Mouse (Mus musculus) neural tube, embryonic 11.5 days (tissue): ENCODE measurements around the gene Rps15. TPM values are rescaled to one million over a fixed set of nuclear protein-coding genes. Genes with fewer than 3 reads are reported as not detected.

ENCODE experiments used
- ATAC-seq: fragments of 200-750 bp; cut with Nextera tagmentation; 2 replicates; pipeline ENCODE4 v1.8.0; 2017; ENCODE audit warnings: moderate number of reproducible peaks, mild to moderate bottlenecking, moderate TSS enrichment, moderate library complexity; ENCODE audit not compliant: insufficient read depth, low FRiP score, low TSS enrichment
- DNase-seq: peaks from one replicate; pipeline ENCODE4 v3.0.0-alpha.2; 2015; ENCODE audit warnings: low spot score
- H3K27ac ChIP-seq: fragments of 300-500 bp; sonication (generic); 2 replicates; pipeline ENCODE4 v1.5.1; 2014; ENCODE audit warnings: low read depth, mild to moderate bottlenecking, low read length
- H3K27me3 ChIP-seq: fragments of 300-500 bp; sonication (generic); 2 replicates; pipeline ENCODE4 v1.6.1; 2014; ENCODE audit warnings: mild to moderate bottlenecking, low read length, mixed read lengths; ENCODE audit not compliant: control insufficient read depth, insufficient read depth
- H3K36me3 ChIP-seq: fragments of 300-500 bp; sonication (generic); 2 replicates; pipeline ENCODE4 v1.6.1; 2014; ENCODE audit warnings: mild to moderate bottlenecking, low read length, moderate library complexity, mixed read lengths; ENCODE audit not compliant: control insufficient read depth, insufficient read depth
- H3K4me1 ChIP-seq: fragments of 300-500 bp; sonication (generic); 2 replicates; pipeline ENCODE4 v1.6.1; 2014; ENCODE audit warnings: low read length, mixed read lengths; ENCODE audit not compliant: control insufficient read depth, insufficient read depth
- H3K4me2 ChIP-seq: fragments of 300-500 bp; sonication (generic); 2 replicates; pipeline ENCODE4 v1.6.1; 2014; ENCODE audit warnings: low read depth, mild to moderate bottlenecking, moderate library complexity
- H3K4me3 ChIP-seq: fragments of 300-500 bp; sonication (generic); 2 replicates; pipeline ENCODE4 v1.5.1; 2014; ENCODE audit warnings: low read depth, low read length
- H3K9ac ChIP-seq: fragments of 300-500 bp; sonication (generic); 2 replicates; pipeline ENCODE4 v1.6.1; 2014; ENCODE audit warnings: mild to moderate bottlenecking, low read length
- H3K9me3 ChIP-seq: fragments of 300-500 bp; sonication (generic); 2 replicates; pipeline ENCODE4 v1.6.1; 2016; ENCODE audit warnings: low read length; ENCODE audit not compliant: control insufficient read depth
- WGBS: fragments of 180-500 bp; shearing (Covaris S2); extraction: QIAGEN DNeasy Blood & Tissue Kit; methylation state at CpG from one replicate; pipeline ENCODE4 v1.1.7; 2014; 5-methylcytosine and 5-hydroxymethylcytosine counted together
- polyA plus RNA-seq: library from polyadenylated mRNA; unstranded; fragments of >200 nt; fragmentation: Nextera tagmentation; extraction: Ambion mirVana; gene quantifications from 2 replicates; pipeline ENCODE4 v1.2.1, GENCODE M21; 2014

Gene Rps15
- polyA plus RNA-seq, 1 experiment from 2014 or later, result 860 TPM

DNA sequence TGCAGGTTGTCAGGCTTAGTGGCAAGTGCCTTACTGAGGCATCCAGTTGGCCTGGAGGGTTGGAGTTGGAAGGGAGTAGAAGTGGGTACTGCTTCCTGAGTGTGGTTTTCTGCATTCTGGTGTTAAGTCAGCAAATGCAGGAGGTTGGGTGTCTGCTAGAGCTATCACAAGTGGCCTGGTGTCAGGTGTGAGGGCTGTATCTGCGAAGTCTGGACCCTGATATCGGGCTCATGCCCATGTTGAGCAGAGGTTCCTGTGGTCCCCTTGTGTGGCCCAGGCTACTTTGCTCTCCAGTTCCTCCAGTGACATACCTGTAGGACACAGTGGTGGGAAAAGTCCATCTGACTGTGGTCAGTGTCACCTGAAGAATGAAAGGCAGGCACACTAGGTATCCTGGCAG lies 22.2 kb upstream of the Rps15 start:
- Histone ChIP-seq H3K4me1 (peaks cover 20% of the 10 kb centered on the region), H3K4me3 (no peak overlapping the region), H3K9me3 (no peaks in the 10 kb centered on the region), H3K9ac (no peak overlapping the region), H3K27me3 (no peaks in the 10 kb centered on the region), H3K36me3 (peaks cover 7% of the 10 kb centered on the region), H3K4me2 (no peak overlapping the region), H3K27ac (no peak overlapping the region)
- ATAC-seq, result no peak
- 95% methylated on average over 2 of the region's 2 CpGs for WGBS
- no peak for DNase-seq

DNA sequence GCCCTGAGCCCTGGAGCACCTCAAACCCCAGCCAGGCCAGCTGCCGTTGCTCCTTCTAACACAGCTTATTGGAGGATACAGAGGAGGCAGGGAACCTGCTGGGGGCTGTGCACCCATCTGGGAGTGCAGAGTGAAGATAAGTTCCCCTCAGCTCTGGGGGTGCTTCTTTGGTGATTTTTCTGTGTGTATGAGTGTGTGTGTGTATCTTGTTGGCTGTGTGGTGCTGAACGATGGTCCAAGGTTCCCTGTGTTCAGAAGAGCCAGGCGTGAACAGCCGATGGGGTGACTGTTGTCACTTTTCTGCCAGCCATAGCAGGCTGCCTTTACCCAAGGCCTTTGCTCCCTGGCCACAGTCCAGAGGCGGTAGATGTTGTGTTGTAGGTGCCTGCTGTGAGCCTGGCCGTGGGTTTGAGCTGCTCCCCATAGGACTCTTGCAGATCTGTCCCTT lies 21.5 kb upstream of the Rps15 start:
- Histone ChIP-seq H3K9me3 (no peaks in the 10 kb centered on the region), H3K4me3 (no peak overlapping the region), H3K36me3 (peaks cover 7% of the 10 kb centered on the region), H3K4me1 (peaks cover 18% of the 10 kb centered on the region), H3K9ac (no peak overlapping the region; the same call in 1 of the 2 replicates), H3K27ac (no peak overlapping the region), H3K4me2 (no peak overlapping the region), H3K27me3 (no peaks in the 10 kb centered on the region)
- ATAC-seq (no peak), DNase-seq (no peak)
- WGBS, result 86% methylated on average over 6 of the region's 6 CpGs

DNA sequence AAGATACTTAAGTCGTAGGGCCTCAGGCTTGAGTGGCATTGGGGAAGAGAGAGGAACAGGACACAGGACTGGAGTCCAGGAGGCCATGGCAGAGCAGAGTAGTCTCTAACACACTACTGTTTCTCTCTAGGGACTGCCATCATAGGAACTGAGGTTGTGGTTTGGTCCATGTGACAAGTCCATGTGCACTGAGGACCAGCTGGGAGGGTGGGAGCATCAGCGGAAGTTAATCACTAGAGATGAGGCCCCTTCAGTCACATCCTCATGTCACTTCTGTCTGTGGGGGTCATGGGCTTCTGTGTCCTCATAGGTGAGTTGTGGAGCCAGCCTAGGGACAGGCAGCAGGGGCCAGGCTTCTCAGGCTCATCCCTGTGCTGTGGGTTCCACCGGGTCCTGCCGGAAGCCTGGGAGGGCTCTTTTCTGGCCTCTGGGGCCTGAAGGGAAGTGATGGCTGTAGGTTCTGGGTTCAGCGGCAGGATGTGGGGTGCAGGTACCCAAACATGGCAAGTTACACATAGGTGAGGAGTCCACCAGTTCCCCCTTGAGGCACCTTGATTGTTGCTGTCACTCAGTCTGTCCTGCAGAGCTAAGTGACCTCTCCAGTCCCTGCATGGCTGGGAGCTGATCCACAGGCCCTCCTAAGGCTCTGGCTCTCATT lies 20.9 kb upstream of the Rps15 start:
- 95% methylated on average over 5 of the region's 5 CpGs for WGBS
- H3K4me3 ChIP-seq, result no peak overlapping the region
- H3K27me3 ChIP-seq, result no peaks in the 10 kb centered on the region
- H3K4me1 ChIP-seq, result peaks cover 13% of the 10 kb centered on the region
- no peak overlapping the region for H3K9ac ChIP-seq
- no peak overlapping the region for H3K4me2 ChIP-seq
- peaks cover 12% of the 10 kb centered on the region for H3K36me3 ChIP-seq
- H3K9me3 ChIP-seq, result no peaks in the 10 kb centered on the region
- H3K27ac ChIP-seq, result no peak overlapping the region
- no peak for ATAC-seq
- no peak for DNase-seq

DNA sequence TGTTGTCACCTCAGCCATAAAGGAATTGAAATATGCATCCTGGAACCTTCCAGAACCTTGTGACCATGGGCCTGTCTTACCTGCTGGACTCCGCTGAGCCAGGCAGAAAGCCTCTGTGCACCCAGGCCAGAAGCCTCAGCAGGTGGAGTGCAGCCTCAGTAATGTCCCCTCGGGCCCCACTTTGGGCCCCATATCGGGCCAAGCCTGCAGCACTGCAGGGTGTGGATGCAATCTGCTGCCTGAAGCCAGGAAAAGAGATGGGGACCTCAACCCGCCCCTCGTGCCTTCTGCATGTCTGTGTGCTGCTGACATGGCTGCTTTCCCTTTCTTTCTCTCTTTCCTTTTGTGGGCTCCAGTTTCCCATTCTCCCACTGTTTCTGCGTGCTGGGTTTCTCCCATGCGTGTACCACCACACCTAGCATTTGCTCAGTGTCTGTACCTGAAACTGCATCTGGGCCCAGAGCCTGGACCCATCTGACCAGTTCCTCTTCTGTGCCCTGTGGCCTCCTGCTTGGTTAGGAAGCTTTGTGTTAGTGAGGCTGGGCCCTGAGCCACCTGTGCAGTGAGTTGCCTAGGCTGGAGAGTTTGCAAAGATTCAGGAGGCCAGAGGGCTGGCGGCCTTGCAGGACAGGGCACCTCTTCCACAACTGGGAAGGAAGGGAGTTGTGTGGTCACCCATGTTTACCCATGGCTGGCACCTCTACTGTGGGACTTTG lies 20.2 kb upstream of the Rps15 start:
- Histone ChIP-seq H3K4me3 (no peak overlapping the region), H3K9ac (no peak overlapping the region), H3K27me3 (no peaks in the 10 kb centered on the region), H3K27ac (no peak overlapping the region), H3K36me3 (peaks cover 15% of the 10 kb centered on the region), H3K4me1 (peaks cover 7% of the 10 kb centered on the region), H3K9me3 (no peaks in the 10 kb centered on the region), H3K4me2 (no peak overlapping the region)
- 94% methylated on average over 8 of the region's 8 CpGs for WGBS
- ATAC-seq (no peak), DNase-seq (no peak)

DNA sequence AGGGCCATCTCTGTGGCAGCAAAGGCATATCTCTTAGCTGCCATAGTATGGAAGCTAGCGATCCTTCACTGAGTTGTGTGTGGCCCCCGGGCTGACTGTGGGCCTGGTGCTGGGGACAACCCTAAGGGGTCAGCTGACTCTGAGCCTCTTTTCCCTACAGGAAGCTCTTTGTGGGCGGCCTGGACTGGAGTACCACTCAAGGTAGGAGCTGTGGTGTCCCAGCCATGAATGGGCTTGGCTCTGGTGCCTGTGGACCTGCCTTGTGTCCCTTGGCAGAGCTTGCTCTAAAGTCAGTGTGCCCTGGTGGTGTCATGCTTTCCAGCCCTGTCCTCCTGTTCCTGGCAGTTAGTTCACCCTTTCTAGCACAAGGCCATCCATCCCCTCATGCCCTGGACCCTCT lies 18.4 kb upstream of the Rps15 start:
- Histone ChIP-seq H3K27ac (no peak overlapping the region), H3K4me2 (no peak overlapping the region), H3K27me3 (no peaks in the 10 kb centered on the region), H3K9ac (no peak overlapping the region), H3K4me1 (no peaks in the 10 kb centered on the region; the same call in 1 of the 2 replicates), H3K4me3 (no peak overlapping the region), H3K9me3 (no peaks in the 10 kb centered on the region), H3K36me3 (peaks cover 30% of the 10 kb centered on the region)
- ATAC-seq (no peak), DNase-seq (no peak)
- 89% methylated on average over 3 of the region's 3 CpGs for WGBS

DNA sequence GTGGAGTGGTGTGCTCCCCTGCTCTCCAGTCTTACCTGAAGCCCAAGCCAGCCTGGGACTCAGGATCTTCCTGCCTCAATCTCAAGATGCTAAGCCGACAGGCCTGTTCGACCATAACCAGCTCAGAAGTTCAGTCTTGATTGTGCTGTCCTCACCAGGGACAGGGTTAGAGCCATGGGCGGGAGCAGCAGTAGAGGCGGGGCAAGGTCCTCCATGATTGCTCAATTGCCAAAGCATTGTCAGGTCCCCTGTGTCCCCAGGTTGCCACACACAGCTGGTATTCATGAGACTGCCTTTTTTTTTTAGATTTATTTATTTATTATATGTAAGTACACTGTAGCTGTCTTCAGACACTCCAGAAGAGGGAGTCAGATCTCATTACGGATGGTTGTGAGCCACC lies 16.0 kb upstream of the Rps15 start:
- 89% methylated on average over 5 of the region's 5 CpGs for WGBS
- DNase-seq, result no peak
- Histone ChIP-seq H3K27me3 (no peaks in the 10 kb centered on the region), H3K4me2 (no peak overlapping the region), H3K9me3 (no peaks in the 10 kb centered on the region), H3K36me3 (peaks cover 34% of the 10 kb centered on the region), H3K4me3 (no peak overlapping the region), H3K27ac (no peak overlapping the region), H3K9ac (no peak overlapping the region), H3K4me1 (no peaks in the 10 kb centered on the region)
- no peak for ATAC-seq

DNA sequence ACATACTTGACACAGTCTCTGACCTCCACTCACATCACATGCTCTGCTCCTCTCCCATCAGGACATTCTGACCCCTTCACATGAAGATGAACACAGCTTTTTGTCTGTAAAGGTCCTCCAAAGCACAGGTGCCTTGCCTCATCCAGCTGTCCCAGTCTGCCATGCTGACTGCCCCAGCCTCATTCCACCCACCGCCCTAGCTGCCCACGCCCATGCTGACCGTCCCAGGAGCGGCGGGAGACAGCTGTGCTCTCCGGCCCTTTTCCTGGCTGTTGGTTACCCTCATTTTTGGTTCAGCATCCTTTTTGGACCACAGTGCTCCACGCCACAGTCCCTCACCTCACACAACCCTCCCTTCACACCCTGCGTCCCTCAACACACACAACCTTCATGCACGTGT lies 13.9 kb upstream of the Rps15 start:
- Histone ChIP-seq H3K9me3 (no peaks in the 10 kb centered on the region), H3K9ac (no peak overlapping the region), H3K4me2 (no peak overlapping the region), H3K4me1 (no peaks in the 10 kb centered on the region), H3K27ac (no peak overlapping the region), H3K27me3 (no peaks in the 10 kb centered on the region), H3K36me3 (peaks cover 36% of the 10 kb centered on the region), H3K4me3 (no peak overlapping the region)
- no peak for DNase-seq
- 91% methylated on average over 9 of the region's 9 CpGs for WGBS
- no peak for ATAC-seq

DNA sequence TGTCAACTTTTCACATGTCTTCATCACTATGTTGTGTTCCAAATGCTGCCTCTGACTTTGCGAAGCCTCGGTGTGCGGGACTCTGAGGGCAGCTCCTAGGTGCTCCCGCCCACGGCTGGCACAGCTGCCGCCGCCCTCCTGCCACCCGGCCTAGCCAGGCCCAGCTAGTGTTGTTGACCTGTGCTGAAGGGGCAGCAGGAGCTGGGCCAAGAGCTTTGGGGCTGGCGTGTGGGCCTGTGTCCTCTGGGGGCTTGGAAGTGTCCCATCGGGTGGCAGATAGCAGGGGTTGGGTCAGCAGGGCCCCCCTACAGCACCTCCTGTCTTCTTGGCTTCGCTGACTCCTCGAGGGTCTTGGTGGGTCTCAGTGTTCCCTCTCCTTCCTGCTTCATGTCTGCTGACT lies 13.0 kb upstream of the Rps15 start:
- DNase-seq (no peak), ATAC-seq (no peak)
- H3K4me2 ChIP-seq, result no peak overlapping the region
- H3K27me3 ChIP-seq, result no peaks in the 10 kb centered on the region
- H3K36me3 ChIP-seq, result peaks cover 37% of the 10 kb centered on the region
- 94% methylated on average over 12 of the region's 12 CpGs for whole genome bisulfite sequencing
- no peaks in the 10 kb centered on the region for H3K4me1 ChIP-seq
- H3K9me3 ChIP-seq, result no peaks in the 10 kb centered on the region
- H3K9ac ChIP-seq, result no peak overlapping the region
- no peak overlapping the region for H3K27ac ChIP-seq
- no peak overlapping the region for H3K4me3 ChIP-seq

DNA sequence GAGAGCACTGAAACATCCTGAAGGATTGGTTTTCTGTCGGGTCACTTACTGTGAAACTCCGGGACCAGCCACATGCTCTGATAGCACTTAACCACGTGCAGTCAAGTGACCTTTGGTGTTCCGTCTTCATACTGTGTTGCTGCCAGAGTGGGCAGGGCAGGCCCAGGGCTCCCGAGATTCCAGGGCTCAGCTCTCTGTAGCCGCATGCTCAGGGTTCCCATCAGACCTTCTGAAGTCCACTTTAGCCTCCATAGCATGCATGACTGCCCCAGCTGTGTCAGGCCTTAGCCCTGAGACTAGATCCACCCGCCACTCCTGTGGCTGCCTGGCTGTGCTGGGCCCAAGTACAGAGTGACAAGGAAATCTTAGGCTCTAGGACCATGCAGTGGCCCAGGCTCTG lies 10.9 kb upstream of the Rps15 start:
- H3K9ac ChIP-seq, result no peak overlapping the region
- peaks cover 33% of the 10 kb centered on the region for H3K36me3 ChIP-seq
- no peaks in the 10 kb centered on the region for H3K27me3 ChIP-seq
- H3K4me1 ChIP-seq, result 0 out of 2 replicates have a peak, but pooled peaks cover 2% of the 10 kb centered on the region
- no peak overlapping the region for H3K27ac ChIP-seq
- 82% methylated on average over 7 of the region's 7 CpGs for WGBS
- no peak for DNase-seq
- H3K4me3 ChIP-seq, result no peak overlapping the region
- no peaks in the 10 kb centered on the region for H3K9me3 ChIP-seq
- ATAC-seq, result no peak
- no peak overlapping the region for H3K4me2 ChIP-seq
